Mouse (Mus musculus): ENCODE measurements around the gene Abtb2.
A peak's percentile ranks its signal among the peaks of the same experiment; 100 is the strongest.

Abtb2 gene

DNA sequence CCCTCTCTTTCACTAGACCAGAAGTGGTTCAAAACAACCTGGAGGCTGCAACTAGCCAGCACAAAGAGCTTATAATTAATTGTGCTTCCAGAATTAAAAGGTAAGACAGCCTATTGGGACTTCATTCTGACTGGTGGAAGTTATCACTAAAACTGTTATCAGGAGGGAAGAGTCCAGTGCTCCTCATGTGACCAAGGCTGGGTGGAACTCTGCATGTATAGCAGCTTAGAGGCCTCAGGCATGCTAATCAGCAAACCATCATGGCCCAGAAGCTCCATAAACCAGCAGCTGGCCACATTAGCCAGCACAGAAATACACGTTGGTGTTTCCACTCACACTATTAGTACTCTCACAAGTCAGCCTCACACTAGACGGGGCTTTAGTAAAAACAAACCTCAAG, 180.7 kb downstream of the Abtb2 start:
- DNase-seq: no peak

DNA sequence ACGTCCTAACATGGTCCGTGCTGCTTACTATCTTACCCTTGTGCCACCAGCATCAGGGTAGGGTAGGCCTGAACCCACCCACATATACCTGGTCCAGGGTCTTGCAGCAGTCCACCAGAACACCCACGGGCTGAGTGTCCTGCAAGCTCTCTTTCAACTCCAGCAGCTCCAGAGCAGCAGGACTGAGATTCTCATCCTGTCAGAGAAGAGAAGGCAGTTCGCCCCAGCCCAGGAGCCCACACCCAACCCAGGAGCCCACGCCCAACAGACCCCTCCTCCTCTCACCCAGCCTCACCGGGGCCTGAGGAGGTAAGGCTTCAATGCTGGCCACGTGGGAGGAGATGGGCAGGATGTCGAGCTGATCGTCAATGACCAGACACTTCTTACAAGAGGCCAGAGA, 181.8 kb downstream of the Abtb2 start:
- no peak for DNase-seq

DNA sequence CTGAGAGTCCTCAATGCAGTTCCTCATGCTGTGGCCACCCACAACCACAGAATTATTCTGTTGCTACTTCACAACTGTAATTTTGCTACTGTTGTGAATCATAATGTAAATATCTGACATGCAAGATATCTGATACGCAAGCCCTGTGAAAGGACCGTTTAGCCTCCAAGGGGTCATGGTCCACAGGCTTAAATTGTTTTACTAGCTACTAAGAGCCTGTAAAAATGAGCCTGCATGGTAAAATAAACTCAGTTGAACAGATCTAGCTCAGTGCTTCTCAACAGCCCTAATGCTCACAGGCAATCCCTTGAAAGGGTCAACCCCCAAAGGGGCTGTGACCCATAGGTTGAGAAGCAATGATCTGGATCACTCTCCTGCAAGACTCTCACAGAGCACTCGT, 183.0 kb downstream of the Abtb2 start:
- no peak for DNase-seq

DNA sequence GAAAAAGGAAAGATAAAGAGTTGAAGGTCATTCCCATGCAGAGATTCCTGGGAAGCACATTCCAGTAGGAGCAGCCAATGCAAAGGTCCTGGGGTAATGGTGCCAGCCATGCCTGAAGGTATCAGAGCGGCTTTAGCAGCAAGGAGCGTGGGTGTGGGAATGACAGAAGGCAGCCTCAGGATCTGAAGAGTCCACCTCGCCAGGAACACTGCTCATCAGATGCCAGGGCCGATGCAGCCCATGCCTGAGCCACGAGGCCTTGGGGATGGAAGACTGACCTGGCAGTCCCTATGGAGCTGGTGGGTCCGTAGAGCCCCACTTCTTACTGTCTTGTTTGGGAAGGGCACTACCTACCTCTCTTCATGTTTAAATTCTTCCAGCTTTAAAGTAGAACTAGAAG, 185.7 kb downstream of the Abtb2 start:
- no peak for DNase-seq

DNA sequence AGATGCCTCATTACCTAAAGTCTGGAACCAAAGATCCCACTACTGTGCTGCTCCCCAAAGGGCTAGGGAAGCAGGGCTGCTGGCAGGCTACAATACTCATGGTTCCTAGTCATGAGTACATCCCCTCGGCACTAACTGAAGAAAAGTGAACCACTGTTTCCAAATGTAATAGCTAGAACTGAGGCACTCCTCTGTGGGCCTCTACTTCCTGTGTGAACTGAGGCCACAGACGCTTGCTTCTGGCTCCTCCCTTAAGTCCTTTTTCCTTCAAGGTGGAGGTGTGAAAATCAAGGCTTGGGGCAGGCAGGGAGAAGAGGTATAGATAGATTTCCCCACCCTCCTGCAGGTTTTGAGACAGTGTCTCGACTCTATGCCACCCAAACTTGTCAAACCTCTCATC, 188.5 kb downstream of the Abtb2 start:
- no peak for DNase-seq

DNA sequence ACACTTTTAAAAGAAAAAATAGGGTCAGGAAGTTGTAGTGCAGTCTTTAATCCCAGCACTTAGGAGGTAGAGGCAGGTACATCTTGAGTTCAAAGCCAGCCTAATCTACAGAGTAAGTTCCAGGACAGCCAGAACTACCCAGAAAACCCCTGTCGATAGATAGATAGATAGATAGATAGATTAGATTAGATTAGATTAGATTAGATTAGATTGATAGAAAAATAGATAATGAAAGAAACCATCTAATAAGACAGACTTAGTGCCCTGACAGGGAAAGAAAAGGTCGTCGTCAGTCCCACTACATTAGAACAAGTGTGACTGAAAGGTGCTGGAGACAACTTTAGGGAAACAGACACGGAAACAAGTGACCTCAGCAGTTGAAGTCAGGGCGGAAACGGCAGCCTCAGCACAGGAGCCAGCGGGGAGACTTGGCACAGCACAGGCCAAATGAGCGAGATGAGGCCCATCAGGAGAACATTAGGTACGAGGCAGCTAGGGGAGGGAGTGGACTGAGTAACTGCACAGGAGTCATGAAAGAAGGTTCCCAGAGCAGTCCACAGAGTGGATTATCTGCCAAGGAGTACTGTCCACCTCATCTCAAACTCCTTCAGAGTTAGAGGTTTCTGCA, 189.5 kb downstream of the Abtb2 start:
- no peak for DNase-seq

DNA sequence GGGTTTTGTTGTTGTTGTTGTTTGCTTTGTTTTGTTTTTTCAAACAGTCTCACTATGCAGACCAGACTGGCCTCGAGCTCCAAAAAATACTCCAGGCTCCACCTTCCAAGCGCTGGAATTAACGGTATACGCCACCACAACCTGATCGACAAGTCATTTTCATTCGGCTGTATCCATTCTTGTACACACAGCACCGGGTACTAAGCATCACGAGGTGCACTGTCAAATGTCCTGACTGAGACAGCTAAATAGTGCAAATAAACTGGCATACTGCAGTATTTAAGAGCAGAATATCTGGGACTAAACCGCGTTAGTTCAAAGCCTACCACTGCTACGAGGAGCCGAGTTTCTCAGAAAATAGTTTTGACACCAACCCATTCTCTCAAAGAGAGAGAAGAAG, 194.3 kb downstream of the Abtb2 start:
- no peak for DNase-seq

DNA sequence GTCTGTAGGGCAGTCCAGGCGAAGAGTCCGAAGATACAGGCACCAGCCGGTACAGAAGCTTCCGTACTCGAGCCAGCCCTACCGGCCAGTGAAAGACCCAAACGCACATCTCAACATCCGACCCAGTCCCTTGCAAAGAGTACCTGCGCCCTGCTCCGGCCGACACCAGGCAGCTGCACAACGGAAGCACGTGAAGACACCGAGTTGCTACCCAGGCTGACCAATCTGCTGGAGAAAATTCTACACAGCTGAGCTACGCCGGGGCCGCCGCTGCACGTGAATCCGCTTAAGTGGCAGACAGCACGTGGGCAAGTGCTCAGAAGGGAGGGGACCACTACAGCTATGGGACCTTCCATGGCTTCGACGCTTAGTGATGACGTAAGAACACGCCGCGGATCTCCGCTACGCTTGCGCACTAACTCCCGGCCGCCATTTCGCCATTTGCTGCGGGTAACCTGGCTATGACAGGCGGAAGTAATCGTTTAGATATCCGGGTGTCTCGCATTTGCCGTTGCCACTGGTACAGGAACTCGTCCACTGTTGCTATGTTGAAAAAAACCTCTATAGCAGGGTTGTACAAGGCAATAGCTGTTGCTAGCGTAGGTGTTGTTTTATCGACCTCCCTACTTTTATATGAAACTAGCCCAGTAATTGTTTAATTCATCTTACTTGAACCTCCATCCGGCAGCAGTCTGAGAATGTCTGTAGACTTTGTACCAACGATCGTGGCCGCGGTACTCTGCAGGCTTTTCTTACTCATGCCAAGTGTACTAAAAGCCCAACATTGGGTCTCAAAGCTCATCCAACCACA, 195.0 kb downstream of the Abtb2 start, which contains the start of gene Nat10:
Gene Nat10, minus strand, starts transcription at position 365 of the 811 bp plus-strand sequence.
- peak; percentile 96 for DNase-seq

DNA sequence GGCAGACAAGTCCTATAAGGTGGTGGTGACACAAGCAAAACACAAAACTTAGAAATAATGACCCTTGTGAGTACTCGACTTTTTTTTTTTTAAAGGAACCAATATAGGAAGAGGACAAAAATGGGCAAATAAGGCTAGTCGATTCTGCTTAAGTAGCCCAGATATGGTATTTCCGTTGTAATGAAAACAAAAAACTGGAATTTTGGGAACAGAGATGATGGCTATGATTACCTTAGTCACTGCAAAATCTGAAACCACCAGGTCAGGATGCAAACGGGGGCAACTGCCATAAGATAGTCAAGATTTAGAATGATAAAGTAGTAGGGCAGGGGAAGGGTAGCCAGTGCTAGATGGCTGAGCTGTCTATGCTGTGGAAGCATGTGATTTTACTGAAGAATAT, 195.9 kb downstream of the Abtb2 start:
- DNase-seq: no peak

DNA sequence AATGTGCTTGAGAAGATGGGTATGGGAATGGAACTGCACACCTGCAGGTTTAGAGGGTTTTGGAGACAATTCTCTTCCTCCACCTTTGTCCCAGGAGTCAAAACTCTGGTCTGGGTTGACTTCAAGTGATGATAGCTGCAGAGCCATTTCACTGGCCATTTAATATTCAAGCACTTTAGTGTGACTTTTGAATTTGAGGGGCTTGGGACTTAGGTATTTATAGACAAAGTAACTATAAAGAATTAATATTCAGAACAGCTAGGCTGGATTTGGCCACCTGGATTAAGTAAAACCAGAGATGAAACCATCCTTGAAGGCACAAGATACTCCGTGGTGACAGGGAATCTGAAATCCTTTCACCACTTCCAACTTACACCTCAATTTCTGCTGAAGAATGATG, 196.4 kb downstream of the Abtb2 start:
- no peak for DNase-seq
